Mouse (Mus musculus): ENCODE data around the gene Lrfn2.

Lrfn2 gene

DNA sequence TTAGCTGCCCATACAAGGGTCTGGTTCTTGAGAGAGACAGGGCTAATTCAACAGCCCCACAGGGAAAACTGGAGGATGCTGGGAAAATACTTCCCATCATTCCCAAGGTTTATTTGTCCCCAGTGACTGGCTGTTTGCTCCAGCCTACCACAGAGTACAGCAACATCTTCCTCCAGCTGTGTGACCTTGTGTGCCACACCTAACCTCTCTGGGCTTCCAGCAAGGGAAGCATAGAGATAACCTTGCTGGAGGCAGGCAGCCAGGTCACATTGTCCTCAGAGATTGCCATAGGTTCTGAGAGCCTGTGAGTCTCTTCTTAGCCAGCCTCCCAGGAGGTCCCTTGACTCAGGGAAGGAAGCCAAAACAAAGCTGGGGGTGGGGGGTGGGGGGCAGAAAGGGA lies 101.1 kb downstream of the Lrfn2 start:
- no peak for DNase-seq (ENCODE audit: low read depth, low spot score)

DNA sequence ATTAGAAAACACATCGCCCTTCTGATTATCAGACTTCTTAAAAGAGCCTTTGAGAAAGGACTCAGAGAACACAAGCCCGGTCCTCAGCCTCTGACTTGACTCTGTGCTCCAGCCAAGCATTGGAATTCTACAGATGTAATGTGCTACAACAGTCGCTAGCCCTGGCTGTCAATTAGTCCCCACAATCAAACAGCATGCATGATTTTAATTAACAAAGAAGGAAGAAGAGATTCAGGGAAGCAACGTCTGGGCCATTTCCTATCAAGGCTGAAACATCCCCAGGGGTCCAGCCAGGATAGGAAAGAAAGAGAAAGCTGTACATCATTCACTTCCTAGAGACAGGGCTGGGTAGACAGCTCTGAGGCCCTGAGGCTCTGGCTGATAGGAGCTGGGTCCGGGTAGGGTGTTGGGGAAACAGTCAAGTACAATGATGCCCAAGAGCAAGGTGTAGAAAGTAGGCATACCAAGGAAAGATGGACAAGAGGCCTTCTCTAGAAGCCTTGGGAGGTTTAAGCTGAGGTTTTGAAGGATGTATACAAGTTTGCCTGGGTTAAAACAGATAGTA lies 101.6 kb downstream of the Lrfn2 start:
- peak; percentile 29 for DNase-seq (ENCODE audit: low read depth, low spot score)

DNA sequence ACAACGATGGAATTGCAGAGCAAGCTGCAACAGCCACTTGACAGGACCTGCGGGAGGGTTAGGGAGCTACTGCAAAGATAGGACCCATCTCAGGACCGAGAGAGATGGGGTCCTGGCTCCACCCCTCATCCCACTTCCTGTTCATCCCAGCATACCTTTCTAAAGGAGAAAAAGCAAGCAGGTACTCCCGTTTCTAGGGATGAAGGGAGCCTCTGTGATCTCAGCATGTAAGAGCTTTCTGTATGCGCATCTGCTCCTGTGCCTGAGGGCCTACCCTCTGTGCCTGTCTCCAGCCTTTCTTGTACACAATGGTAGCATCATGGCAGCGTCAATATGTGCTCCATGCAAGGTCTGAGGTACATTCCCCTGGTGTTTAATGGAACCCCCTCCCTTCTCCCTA lies 102.9 kb downstream of the Lrfn2 start:
- no peak for DNase-seq (ENCODE audit: low read depth, low spot score)

DNA sequence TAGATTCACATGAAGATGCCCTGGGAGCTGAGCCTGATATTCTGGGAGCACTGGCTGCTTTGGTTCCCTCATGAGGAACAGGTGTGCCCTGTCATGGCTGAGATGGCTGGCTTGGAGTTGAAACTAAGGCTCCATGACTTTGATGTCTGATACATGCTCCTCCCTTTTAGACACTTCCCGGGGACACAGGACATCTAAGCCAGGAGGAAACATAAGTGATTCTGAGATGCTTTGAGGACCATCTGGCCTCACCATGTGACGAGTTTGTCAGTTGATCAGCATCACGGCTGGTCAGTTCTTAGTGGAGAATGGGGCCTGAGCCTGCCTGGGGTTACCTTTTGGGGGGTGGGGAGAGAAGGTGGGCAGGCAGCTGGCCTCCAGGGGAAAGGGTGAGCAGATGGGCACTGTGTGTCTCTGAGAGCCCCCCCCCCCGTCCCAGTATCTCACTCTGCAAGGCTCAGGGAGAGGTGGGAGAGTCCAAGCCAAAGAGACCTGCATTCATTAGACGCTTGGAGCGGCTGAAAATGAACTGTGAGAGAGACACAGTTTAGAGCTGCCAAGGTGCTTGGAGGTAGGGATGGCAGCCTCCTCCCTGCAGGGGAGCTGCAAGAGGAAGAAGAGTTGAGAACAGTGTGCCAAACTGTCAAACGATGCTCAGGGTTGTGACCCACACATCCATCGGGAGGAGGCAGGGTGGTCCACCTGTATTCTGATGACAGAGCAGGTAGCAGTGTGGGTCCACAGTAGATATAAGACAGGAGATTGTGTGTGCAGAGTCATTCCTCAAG lies 105.2 kb downstream of the Lrfn2 start:
- DNase-seq (ENCODE audit: low read depth, low spot score): no peak

DNA sequence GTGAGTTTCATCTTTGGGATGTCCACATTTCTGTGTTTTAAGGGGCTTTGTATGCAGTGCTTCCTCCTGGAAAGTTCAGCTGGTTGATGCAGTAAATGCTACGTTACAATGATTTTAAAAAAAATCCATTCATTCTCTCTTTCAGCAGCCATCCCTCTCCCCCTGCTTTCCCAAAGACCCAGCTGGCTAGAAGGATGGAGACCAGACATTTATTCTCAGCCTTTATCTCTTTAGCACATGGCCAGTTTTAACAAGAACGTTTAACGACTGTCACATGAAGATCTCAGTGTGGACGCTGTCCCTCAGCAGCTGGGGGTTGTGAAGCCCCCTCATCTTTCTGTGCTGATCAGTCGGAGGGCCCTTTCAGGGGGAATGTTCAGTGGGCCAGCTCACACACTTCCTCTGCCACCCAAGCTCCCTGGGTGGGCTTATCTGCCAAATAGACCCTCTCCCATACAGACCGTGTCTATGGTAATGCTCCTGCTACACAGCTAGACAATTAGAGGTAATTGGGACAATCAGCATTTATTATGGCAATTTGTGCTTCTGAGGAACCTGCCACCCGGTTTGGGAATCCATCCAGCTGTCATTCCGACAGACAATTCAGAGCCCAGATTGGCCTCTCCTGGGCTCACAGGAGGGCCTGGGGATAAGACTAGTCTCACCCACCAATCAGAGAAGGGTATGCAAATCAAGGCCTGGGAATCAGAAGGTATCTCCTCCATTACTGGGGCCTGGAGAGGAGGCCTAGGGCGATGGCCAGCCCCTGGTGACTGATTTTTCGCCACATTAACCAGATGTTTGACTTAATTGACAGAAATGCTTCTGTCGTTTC lies 111.8 kb downstream of the Lrfn2 start:
- no peak for DNase-seq (ENCODE audit: low read depth, low spot score)

DNA sequence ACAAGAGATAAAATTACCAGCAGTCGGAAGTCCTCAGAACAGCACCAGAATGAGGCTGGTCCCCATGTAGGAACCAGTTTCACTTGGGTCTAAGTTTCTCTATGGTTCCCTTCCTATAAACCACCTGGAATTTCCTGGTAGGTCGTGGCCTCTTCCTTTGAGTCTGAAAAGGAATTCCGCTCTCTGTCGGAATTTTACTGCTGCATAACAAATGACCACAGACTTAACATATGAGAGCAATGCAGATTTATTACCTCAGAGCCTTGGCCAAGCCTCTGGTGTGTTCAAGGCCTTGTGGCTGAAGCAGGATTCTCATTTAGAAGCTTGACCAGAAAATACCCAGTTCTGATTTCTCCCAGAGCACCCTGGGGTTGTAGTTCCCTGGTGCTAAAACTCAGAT lies 115.7 kb downstream of the Lrfn2 start:
- no peak for DNase-seq (ENCODE audit: low read depth, low spot score)

DNA sequence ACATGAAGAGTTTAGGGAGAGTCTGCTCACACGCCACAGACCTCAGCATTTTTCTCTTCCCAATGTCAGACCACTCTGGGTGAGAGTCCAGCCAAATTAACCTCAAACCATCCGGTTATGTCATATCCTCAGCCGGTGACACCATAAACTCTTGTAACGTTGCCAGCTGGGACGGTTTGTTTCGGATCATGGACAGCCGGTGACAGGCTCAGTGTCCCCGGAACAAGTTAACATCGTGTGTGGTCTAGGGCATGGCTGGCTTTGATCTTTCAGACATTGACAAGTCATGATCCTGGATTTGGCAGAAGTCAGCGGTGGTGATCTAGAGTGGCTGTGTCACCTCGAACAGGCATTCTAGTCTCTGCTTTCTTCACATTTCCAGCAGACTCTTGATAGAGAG lies 119.1 kb downstream of the Lrfn2 start:
- no peak for DNase-seq (ENCODE audit: low read depth, low spot score)

DNA sequence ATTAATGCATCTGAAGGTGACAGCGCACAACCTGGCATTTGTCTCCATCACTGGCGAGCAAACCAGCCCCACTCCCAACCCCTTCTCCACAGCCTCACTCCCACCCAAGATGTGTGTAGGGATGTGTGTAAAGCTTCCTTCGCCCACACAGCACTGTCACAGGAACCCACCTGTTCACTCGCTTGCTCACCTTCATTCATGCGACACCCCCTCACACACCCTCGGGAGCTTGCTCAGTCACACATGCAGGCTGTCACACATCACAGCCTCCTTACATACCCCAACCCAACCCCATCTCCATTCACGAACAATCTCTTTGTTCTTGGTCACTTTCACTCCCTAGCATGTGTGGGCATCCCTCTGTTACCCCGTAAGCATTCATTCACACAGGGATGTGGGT lies 129.0 kb downstream of the Lrfn2 start:
- no peak for DNase-seq (ENCODE audit: low read depth, low spot score)

DNA sequence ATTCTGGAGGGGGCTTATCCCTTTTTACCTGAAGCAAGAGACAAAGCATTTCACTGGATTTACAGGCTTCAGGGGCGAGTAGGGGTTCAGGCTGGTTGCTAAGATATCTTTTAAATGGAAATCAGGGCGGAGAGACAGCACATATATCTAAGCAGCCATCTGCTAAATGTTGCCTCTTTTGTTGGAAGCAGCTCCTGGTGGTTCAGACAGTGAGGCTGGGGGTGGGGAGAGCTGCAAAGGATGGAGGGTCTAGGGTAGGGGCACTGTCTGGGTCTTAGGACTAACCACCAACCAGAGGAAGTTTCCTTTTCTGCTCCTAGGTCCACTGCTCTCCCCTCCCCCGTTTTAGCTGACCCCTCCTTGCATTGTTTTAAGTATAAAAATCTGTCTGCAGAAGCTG lies 131.6 kb downstream of the Lrfn2 start:
- no peak for DNase-seq (ENCODE audit: low read depth, low spot score)

DNA sequence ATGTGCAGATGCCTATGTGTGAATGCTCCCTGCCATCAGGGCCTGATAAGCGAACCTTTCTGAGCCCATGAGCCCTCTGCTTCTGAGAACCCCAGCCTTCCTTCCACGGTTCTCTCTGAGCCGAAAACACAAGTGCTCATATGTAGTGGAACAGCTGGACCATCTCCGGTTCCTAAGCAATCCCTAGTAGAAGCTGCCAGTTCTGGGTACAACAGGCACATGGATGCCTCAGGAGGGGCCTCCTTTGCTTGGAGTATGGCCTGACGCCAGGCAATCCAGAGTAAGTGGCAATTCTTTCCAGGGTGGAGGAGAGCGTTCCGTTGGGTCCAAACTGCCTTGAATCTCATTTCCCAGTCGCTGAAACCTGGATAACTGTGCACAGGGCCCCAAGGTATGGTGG lies 132.3 kb downstream of the Lrfn2 start:
- DNase-seq (ENCODE audit: low read depth, low spot score): no peak

DNA sequence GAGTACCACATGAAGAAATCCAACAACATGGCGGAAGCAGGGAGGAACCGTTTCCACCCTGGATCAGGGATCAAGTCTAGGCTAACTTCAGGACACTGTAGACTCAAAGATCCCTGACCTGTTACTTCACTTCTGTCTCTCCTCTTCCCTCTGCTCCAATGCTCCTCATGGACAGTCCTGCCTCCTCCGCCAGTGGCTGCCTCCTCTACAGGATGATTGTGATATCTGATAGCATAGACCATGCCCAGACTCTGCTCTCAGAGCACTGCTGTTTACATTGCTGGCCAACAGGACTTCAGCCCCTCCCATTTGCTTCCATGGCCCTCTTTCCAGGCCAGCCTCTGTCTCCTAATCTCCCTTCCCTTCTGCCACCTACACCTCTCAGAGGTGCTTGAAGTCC lies 132.9 kb downstream of the Lrfn2 start:
- no peak for DNase-seq (ENCODE audit: low read depth, low spot score)

DNA sequence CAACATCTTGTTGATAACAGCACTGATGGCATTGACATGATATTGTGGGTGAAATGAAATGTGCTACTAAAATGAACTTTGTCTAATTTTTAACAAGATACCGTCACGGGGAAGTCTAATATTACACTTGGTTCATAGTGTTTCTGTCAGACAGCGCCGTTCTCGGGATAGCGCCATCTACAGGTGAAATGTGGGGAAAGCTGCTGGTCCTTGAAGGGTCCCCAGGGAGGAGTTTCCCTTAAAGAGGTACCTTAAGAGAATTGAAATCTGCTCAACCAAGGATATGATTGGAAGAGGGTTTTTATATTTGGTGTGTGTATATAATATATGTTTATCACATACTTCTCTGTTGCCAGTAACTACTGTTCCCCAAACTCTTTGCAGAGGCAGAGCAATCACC lies 134.6 kb downstream of the Lrfn2 start:
- DNase-seq (ENCODE audit: low read depth, low spot score): no peak

DNA sequence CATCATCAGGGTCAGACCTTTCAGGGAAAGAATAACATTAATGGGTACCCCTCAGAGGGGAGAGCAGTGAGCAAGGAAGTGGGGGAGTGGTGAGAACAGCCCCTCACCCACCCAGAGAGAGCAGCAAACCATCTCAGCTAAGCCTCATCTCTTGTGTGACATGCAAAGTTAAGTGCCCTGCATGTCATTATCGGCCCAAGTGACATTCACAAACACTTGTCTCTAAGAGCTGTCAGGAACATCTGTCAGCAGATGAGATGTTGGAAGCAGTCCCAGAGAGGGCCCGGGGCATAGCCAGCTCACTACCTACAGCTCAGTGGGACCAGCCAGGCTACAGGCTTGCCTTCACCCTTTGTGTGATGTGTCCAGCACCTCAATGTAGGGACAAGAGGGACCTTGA lies 146.0 kb downstream of the Lrfn2 start:
- no peak for DNase-seq (ENCODE audit: low read depth, low spot score)

DNA sequence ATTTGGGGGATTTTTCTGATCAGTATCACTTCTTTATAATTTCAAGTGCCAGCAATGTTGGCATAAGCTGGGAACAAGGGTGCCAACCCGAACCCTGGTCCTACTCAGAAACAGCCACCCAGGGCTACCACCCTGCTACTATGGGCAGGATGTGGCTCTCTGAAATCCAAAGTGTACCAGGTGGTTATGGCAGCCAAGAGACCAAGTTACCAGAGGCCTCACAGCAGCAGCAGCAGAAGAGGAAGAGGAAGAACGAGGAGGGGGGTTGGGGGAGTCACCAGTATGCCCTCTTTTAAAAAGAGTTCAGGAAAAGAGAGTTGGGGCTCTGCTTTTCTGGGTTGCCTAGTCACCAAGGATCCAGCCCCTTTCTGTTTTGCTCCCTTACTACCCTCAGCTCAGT lies 147.5 kb downstream of the Lrfn2 start:
- no peak for DNase-seq (ENCODE audit: low read depth, low spot score)

DNA sequence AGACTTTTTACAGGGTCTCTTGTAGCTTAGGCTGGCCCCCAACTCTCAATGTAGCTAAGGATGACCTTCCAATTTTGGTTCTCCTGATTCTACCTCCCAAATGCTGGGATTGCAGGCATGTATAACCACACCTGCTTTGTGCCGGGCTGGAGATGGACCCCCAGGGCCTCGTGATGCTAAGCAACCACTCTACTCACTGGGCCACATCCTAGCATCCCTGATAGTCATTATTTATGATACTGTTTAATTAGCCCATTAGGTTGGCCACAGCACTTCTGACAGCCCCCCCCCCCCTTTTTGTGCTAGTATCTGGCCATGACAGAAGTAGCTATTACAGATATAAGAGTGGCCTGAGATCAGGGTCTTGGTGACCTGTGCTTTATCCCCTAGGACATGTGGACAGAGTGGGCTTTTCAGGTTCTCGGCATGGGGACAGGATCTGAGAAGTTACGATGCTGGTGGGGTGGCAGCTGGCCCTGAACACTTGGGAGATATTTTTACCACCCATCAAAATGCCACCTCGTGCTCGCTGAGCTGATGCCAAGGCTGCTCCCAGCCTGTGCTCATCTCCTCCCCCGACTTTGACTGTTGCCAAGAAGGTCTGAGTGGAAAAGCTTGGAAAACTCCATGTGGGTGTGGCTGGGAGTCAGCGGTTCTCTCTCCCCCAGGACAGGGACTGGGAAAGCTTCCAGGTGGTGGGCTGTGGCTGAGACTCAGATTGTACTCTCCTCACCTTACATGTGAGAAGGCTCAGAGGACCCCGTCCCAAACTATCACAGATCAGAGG lies 151.6 kb downstream of the Lrfn2 start:
- DNase-seq (ENCODE audit: low read depth, low spot score): no peak

DNA sequence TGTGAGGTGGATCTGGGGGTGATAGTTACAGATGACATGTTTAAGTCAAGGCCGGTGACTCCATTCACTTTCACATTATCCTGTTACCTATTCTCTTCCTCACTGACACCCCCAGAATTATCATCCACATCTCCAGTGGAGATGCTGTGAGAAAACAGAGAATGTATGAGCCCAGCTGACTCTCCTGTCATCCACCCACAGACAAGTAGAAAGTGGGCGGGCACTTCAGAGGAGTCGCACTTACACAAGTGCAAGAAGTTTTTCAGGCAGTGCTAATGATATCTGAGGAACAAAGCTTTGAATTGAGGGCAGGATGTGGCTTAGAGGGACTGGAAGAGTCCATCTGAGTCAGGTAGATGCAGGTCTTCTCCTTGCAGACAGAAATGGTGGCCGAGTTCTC lies 152.9 kb downstream of the Lrfn2 start:
- no peak for DNase-seq (ENCODE audit: low read depth, low spot score)

DNA sequence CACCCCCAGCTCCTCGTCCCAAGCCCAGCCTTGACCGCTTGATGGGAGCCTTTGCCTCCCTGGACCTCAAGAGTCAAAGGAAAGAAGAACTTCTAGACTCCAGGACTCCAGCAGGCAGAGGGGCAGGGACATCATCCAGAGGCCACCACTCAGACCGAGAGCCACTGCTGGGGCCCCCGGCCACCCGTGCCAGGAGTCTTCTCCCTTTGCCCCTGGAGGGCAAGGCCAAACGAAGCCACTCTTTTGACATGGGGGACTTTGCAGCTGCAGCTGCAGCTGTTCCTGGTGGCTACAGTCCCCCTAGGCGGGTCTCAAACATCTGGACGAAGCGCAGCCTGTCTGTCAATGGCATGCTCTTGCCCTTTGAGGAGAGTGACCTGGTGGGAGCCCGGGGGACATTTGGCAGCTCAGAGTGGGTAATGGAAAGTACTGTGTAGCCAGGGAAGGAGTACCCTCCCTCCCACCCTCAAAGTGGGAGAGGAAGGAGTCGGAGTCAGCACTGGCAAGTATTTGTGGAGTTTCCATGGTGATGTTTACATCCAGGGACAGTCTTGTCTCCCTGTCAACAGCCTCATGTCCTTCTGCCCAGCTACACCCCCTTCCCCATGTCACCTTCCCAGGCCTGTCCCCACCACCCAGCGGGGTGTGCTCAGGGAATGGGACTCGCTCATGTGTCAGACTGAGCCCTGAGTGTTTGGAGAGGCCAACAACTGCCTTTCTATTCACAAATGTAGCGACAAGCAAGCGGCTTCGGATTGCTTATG lies 164.8 kb downstream of the Lrfn2 start:
- no peak for DNase-seq (ENCODE audit: low read depth, low spot score)

DNA sequence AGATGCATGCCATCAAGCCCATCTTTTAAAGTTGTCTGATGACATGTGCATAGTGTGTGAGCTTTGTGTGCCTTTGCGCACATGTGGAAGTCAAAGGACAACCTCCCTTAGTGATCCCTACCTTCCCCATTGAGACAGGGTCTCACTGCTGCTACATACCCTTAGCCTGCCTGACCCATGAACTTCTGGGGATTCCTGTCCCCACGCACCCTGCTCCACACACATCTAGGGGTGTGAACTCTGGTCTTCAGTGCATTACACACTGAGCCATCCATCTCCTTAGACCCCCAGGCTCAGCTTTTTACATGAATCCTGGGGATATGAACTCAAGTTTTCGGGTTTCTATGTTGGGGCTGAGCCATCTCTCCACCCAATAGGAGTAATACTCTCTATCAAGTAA lies 179.2 kb downstream of the Lrfn2 start:
- DNase-seq (ENCODE audit: low read depth, low spot score): no peak

DNA sequence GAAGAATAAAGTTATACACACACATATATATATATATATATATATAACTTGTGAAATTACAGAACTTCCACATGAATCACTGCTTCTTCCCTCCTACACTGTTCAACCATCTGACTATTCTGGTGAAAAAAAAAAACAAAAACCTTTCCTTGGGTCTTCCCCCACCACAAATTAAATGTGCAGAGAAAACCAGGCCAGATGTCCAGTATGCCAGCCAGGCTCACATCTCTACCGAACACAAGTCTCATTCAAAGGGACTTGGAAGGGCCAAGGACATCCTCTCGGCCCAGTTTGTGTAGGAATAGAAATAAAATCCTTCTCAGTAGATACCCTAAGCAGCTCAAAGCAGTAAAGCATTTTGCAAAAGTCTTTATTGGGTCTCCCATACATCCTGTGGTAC lies 179.7 kb downstream of the Lrfn2 start:
- no peak for DNase-seq (ENCODE audit: low read depth, low spot score)

DNA sequence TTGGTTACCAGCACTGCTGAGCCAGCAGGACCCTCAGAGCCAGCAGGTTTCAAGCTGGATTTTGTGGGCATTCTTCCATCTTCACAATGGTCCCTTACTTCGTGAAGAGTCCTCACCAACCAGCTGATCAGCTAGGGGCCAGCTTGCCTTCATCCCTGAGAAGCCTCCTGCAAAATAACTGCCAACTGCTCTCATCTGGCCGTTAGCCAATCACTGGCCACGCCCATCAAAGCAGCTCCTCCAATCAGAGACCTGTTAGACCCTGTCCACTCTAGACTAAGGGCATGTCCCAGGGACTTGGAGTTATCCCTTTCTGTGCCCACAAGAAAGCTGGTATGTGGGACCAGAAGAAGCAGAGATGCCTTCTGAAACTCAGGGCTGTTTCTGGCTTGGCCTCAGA lies 181.2 kb downstream of the Lrfn2 start:
- DNase-seq (ENCODE audit: low read depth, low spot score): no peak

DNA sequence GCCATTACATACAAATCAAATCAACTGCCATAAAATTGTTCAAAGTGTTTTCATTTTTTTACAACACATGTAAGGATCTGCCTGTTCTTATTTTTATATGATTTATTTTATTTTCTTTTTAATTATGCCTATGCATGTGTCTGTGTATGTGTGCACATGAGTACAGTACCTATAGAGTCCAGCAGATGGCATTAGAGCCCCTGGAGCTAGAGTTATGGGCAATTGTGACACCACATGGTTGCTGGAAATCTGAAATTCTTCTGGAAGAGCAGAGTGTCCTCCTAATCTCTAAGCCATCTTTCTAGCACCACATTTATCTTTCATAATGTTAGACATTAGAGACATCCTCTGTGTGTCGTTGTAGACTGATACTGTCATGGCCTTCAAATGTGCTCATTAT lies 192.0 kb downstream of the Lrfn2 start:
- no peak for DNase-seq (ENCODE audit: low read depth, low spot score)

Measured in WW6 (cell line).